Mouse (Mus musculus) lung, postnatal 0 days (tissue): Measurements from ENCODE around the gene Bbs1. TPM values are rescaled to one million over a fixed set of nuclear protein-coding genes. Genes with fewer than 3 reads are reported as not detected.

Experiments
- ATAC-seq: fragments of 200-750 bp; cut with Nextera tagmentation; 2 replicates; pipeline ENCODE4 v1.8.0; 2017; ENCODE audit warnings: moderate library complexity
- DNase-seq: peaks from one replicate; pipeline ENCODE4 v3.0.0-alpha.2; 2016; ENCODE audit warnings: low spot score
- H3K27ac ChIP-seq: fragments of 300-500 bp; sonication (generic); 2 replicates; pipeline ENCODE4 v1.5.1; 2014; ENCODE audit warnings: antibody characterized with exemption, mild to moderate bottlenecking, low read length, mixed read lengths
- H3K27me3 ChIP-seq: fragments of 300-500 bp; sonication (generic); replicated peaks from 2 replicates; pipeline ENCODE4 v1.6.1; 2014; ENCODE audit warnings: low read length, mixed read lengths; ENCODE audit not compliant: insufficient read depth
- H3K36me3 ChIP-seq: fragments of 300-500 bp; sonication (generic); 2 replicates; pipeline ENCODE4 v1.6.1; 2014; ENCODE audit warnings: low read length, mixed read lengths; ENCODE audit not compliant: insufficient read depth
- H3K4me1 ChIP-seq: fragments of 300-500 bp; sonication (generic); 2 replicates; pipeline ENCODE4 v1.6.1; 2014; ENCODE audit warnings: antibody characterized with exemption, low read depth, low read length, mixed read lengths; ENCODE audit not compliant: insufficient read depth
- H3K4me2 ChIP-seq: fragments of 300-500 bp; sonication (generic); replicated peaks from 2 replicates; pipeline ENCODE4 v1.6.1; 2014; ENCODE audit warnings: low read depth, mild to moderate bottlenecking, low read length, moderate library complexity, mixed read lengths
- H3K4me3 ChIP-seq: fragments of 300-500 bp; sonication (generic); 2 replicates; pipeline ENCODE4 v1.5.1; 2014; ENCODE audit warnings: low read depth, low read length
- H3K9ac ChIP-seq: fragments of 300-500 bp; sonication (generic); replicated peaks from 2 replicates; pipeline ENCODE4 v1.6.1; 2014; ENCODE audit warnings: low read depth, mild to moderate bottlenecking
- H3K9me3 ChIP-seq: fragments of 300-500 bp; sonication (generic); 2 replicates; pipeline ENCODE4 v1.6.1; 2016; ENCODE audit warnings: low read length, mixed read lengths
- CTCF ChIP-seq: IDR thresholded peaks from 2 replicates; pipeline ENCODE4 v1.5.1; 2016; ENCODE audit warnings: antibody characterized with exemption, mild to moderate bottlenecking
- EP300 ChIP-seq: IDR thresholded peaks from 2 replicates; pipeline ENCODE4 v1.6.1; 2016; ENCODE audit warnings: antibody characterized with exemption, mild to moderate bottlenecking, control low read depth
- WGBS: fragments of 180-500 bp; shearing (Covaris S2); extraction: QIAGEN DNeasy Blood & Tissue Kit; methylation state at CpG from one replicate; pipeline ENCODE4 v1.1.7; 2014; 5-methylcytosine and 5-hydroxymethylcytosine counted together
- polyA plus RNA-seq: library from polyadenylated mRNA; unstranded; fragments of >200 nt; fragmentation: Nextera tagmentation; extraction: Ambion mirVana; gene quantifications from 2 replicates; pipeline ENCODE4 v1.2.1, GENCODE M21; 2015

Gene Bbs1
- polyA plus RNA-seq, 1 experiment from 2014 or later: 1.6 TPM

GRCm38 (mm10) chr19:4855951-4856350 is 50.5 kb downstream of the Bbs1 start:
- TF ChIP-seq EP300: no peak
- TF ChIP-seq CTCF: no peak
- no peak for ATAC-seq
- 0 out of 2 replicates have a peak, but pooled peaks cover 4% of the 10 kb centered on the region for H3K4me1 ChIP-seq
- H3K27me3 ChIP-seq: no peaks in the 10 kb centered on the region
- H3K4me3 ChIP-seq: no peak overlapping the region
- H3K9ac ChIP-seq: no peak overlapping the region
- no peaks in the 10 kb centered on the region for H3K9me3 ChIP-seq
- H3K27ac ChIP-seq: no peak overlapping the region
- H3K36me3 ChIP-seq: no peaks in the 10 kb centered on the region
- DNase-seq: no peak
- 76% methylated on average over 4 of the region's 4 CpGs for WGBS
- 0 out of 2 replicates have a peak overlapping the region, but pooled peaks have one; percentile 90 for H3K4me2 ChIP-seq

DNA sequence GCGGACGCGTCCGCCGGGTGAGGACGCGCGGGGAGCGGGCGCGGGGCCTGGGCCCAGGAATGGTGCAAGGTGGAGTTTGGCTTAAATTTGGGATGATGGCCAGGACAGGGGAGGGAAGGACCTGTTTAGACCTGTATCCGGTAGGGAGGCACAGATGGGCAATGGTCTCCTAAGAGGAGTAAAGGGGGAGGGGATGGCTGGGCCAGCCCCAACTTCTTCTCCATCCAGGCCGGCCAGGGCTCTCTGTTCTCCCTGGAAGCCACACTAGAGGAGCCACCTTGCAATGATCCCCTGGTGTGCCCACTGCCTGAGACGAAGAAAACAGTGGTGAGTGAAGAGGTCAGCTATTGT is 51.0 kb downstream of the Bbs1 start:
- Histone ChIP-seq H3K36me3 (no peaks in the 10 kb centered on the region), H3K9ac (peak overlapping the region; percentile 34), H3K27ac (no peak overlapping the region), H3K27me3 (no peaks in the 10 kb centered on the region), H3K4me3 (peak overlapping the region; percentile 43), H3K4me2 (peak overlapping the region; percentile 90), H3K4me1 (0 out of 2 replicates have a peak, but pooled peaks cover 4% of the 10 kb centered on the region), H3K9me3 (no peaks in the 10 kb centered on the region)
- DNase-seq (no peak), ATAC-seq (no peak)
- WGBS: 3% methylated on average over 14 of the region's 14 CpGs
- no peak for TF ChIP-seq EP300
- TF ChIP-seq CTCF: no peak

DNA sequence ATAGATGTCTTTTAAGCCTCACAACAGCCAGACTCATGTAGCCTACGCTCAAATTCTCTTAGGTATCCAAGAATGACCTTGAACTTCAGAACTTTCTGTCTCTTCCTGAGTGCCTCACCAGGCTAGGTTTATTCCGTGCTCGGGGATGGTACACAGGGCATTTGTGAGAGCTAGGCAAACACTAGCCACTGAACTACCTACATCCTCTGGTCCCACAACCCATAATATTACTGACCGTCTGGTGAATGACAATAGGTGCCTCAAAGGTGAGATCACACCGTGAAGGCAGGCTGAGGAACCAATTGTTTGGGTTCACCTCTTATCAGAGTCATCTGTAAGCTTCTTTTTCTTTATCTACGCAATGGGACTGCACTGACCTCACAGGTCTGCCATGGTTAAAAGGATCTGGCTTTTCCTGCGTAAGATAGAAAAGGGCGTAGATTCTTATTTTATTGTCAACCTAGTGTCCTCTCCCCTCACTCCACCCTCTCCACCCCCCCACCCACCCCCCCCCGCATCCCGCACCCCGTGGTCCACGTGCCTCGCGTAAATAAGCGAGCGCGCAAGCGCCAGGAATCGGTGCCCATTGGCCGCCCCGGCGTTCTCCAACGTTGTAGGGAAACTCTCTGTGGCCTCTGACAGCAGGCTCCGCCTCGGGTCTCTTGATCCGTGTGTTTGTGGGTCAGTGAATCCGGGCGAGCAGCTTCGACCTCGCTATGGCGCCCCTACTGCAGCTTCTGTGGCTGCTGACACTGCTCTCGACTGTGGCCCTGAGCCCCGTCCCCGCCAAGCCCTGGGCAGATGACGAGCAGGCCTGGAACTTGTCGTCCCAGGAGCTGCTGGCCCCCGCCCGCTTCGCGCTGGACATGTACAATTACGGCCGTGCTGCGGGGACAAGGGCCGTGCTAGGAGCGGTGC is 51.6 kb downstream of the Bbs1 start, which contains the start of gene Ctsf:
TSS of gene Ctsf (plus strand) at position 579 of the 918 bp plus-strand sequence.
- DNase-seq (peak; percentile 86), ATAC-seq (peak; percentile 92)
- Histone ChIP-seq H3K9ac (peak within 1 kb of the TSS; percentile 34), H3K36me3 (no peaks in the 10 kb centered on the region), H3K9me3 (no peaks in the 10 kb centered on the region), H3K4me3 (peak within 1 kb of the TSS; percentile 43), H3K4me1 (0 out of 2 replicates have a peak, but pooled peaks cover 4% of the 10 kb centered on the region), H3K27me3 (no peaks in the 10 kb centered on the region), H3K27ac (no peak within 1 kb of the TSS), H3K4me2 (peak within 1 kb of the TSS; percentile 90)
- 7% methylated on average over 44 of the region's 45 CpGs for WGBS
- TF ChIP-seq CTCF (peak; percentile 26), EP300 (no peak)

DNA sequence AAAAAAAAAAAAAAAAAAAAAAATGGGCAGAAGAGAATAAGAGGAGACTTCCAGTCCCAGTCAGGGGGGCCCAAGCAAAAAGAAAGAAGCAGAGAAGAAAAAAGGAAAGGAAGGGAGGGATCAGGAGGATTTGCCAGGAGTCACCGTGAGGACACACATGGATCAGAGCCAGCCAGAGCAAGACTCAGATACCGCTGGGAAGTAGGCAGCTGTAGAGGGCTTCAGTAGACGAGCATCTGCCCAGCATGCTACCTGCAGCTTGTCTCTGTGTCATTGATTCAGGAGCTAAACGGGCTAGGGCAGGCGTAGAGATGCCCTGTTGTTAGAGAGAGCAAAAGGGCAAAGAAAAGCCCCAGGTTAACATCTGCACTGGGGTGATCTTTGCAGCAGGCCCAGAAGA is 56.1 kb downstream of the Bbs1 start:
- H3K36me3 ChIP-seq: no peaks in the 10 kb centered on the region
- no peak overlapping the region for H3K9ac ChIP-seq
- no peak overlapping the region for H3K4me3 ChIP-seq
- TF ChIP-seq CTCF: no peak
- TF ChIP-seq EP300: no peak
- no peaks in the 10 kb centered on the region for H3K9me3 ChIP-seq
- no peak for DNase-seq
- H3K27me3 ChIP-seq: no peaks in the 10 kb centered on the region
- ATAC-seq: no peak
- 0 out of 2 replicates have a peak, but pooled peaks cover under 1% of the 10 kb centered on the region for H3K4me1 ChIP-seq
- no peak overlapping the region for H3K27ac ChIP-seq
- no peak overlapping the region for H3K4me2 ChIP-seq
- WGBS: 47% methylated on average over 5 of the region's 5 CpGs

DNA sequence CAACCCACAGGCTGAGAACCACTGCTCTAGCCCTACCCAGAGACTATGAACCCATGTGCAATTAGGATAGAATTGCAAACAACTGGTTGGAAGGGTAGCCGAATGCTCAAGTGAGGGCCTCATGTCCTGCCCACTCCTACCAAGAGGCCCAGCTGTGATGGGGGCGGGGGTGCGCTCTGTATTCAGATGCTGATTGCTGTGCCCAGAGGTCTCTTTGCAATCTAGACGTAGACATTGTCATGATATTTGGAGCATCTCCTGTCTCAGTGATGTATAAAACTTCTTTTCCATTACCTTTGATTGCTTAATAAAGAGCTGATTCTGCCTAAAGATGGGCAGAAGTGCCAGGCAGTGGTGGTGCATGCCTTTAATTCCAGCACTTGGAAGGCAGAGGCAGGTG is 56.6 kb downstream of the Bbs1 start:
- Histone ChIP-seq H3K4me1 (no peaks in the 10 kb centered on the region), H3K36me3 (no peaks in the 10 kb centered on the region), H3K4me2 (no peak overlapping the region), H3K9ac (no peak overlapping the region), H3K27ac (no peak overlapping the region), H3K27me3 (no peaks in the 10 kb centered on the region), H3K9me3 (no peaks in the 10 kb centered on the region), H3K4me3 (no peak overlapping the region)
- DNase-seq (no peak), ATAC-seq (no peak)
- WGBS: 66% methylated on average over 4 of the region's 4 CpGs
- TF ChIP-seq EP300 (no peak), CTCF (no peak)

GRCm38 (mm10) chr19:4847490-4847889 is 58.9 kb downstream of the Bbs1 start:
- TF ChIP-seq EP300: no peak
- TF ChIP-seq CTCF: peak; percentile 78
- DNase-seq: peak; percentile 64
- Histone ChIP-seq H3K9ac (no peak overlapping the region), H3K4me1 (no peaks in the 10 kb centered on the region), H3K27me3 (no peaks in the 10 kb centered on the region), H3K4me3 (no peak overlapping the region), H3K9me3 (no peaks in the 10 kb centered on the region), H3K36me3 (no peaks in the 10 kb centered on the region), H3K4me2 (no peak overlapping the region), H3K27ac (no peak overlapping the region)
- 25% methylated on average over 7 of the region's 7 CpGs for WGBS
- ATAC-seq: peak; percentile 49
